Mouse (Mus musculus) forebrain, embryonic 13.5 days (tissue): ENCODE data around the gene Zcchc14. TPM values are rescaled to one million over a fixed set of nuclear protein-coding genes. Genes with fewer than 3 reads are reported as not detected.

ENCODE experiments used
- ATAC-seq: fragments of 200-750 bp; cut with Nextera tagmentation; 2 replicates; pipeline ENCODE4 v1.8.0; 2017
- H3K27ac ChIP-seq: fragments of 300-500 bp; sonication (generic); 2 replicates; pipeline ENCODE4 v1.5.1; 2015; ENCODE audit warnings: inconsistent platforms, mild to moderate bottlenecking, moderate library complexity
- H3K27me3 ChIP-seq: fragments of 300-500 bp; sonication (generic); 2 replicates; pipeline ENCODE4 v1.6.1; 2015; ENCODE audit warnings: mild to moderate bottlenecking, inconsistent platforms
- H3K36me3 ChIP-seq: fragments of 300-500 bp; sonication (generic); 2 replicates; pipeline ENCODE4 v1.6.1; 2015; ENCODE audit warnings: mild to moderate bottlenecking, inconsistent platforms; ENCODE audit not compliant: poor library complexity, severe bottlenecking
- H3K4me1 ChIP-seq: fragments of 300-500 bp; sonication (generic); 2 replicates; pipeline ENCODE4 v1.6.1; 2015; ENCODE audit warnings: inconsistent platforms
- H3K4me2 ChIP-seq: fragments of 300-500 bp; sonication (generic); 2 replicates; pipeline ENCODE4 v1.6.1; 2015; ENCODE audit warnings: inconsistent platforms, mild to moderate bottlenecking, moderate library complexity
- H3K4me3 ChIP-seq: fragments of 300-500 bp; sonication (generic); 2 replicates; pipeline ENCODE4 v1.5.1; 2015; ENCODE audit warnings: mild to moderate bottlenecking, inconsistent platforms
- H3K9ac ChIP-seq: fragments of 300-500 bp; sonication (generic); 2 replicates; pipeline ENCODE4 v1.6.1; 2015; ENCODE audit warnings: mild to moderate bottlenecking, inconsistent platforms
- H3K9me3 ChIP-seq: fragments of 300-500 bp; sonication (generic); replicated peaks from 2 replicates; pipeline ENCODE4 v1.6.1; 2016; ENCODE audit warnings: inconsistent platforms
- WGBS: fragments of 180-500 bp; shearing (Covaris S2); methylation state at CpG from one replicate; pipeline ENCODE4 v1.1.7; 2015; 5-methylcytosine and 5-hydroxymethylcytosine counted together
- polyA plus RNA-seq: library from polyadenylated mRNA; unstranded; fragments of >200 nt; fragmentation: Nextera tagmentation; extraction: Ambion mirVana; gene quantifications from 2 replicates; pipeline ENCODE4 v1.2.1, GENCODE M21; 2015

Gene Zcchc14
- polyA plus RNA-seq, 1 experiment from 2014 or later: 30.0 TPM

- Histone ChIP-seq H3K27me3 (0 out of 2 replicates have a peak, but pooled peaks cover 4% of the 10 kb centered on the region), H3K4me1 (peaks cover 10% of the 10 kb centered on the region), H3K27ac (no peak overlapping the region), H3K36me3 (no peaks in the 10 kb centered on the region), H3K9me3 (no peaks in the 10 kb centered on the region), H3K9ac (no peak overlapping the region), H3K4me2 (no peak overlapping the region), H3K4me3 (no peak overlapping the region)
- no peak for ATAC-seq
- WGBS: 87% methylated on average over 18 of the region's 18 CpGs
These were observed 9.1 kb upstream of the Zcchc14 start for GRCm38 (mm10) chr8:121661631-121662357.

DNA sequence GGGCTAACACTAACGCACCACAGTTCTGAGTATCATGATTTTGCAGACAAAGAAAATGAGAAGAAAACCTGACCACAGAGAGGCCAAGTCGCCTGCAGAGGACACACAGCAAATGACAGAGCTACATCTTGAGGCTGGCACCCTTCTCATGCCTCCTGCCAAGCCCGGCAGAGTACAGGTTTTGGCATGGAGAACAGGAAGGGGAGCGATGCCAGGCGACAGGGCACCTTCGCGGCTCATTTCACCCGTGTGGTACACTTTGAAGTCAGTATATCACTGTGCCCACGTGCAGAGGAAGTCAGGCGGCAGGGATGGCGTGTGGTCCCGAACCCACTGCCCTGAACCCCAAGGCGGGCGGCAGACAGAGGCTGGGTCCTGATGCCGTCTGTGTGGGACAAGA lies 7.9 kb upstream of the Zcchc14 start:
- no peak for ATAC-seq
- no peaks in the 10 kb centered on the region for H3K9me3 ChIP-seq
- 0 out of 2 replicates have a peak, but pooled peaks cover 4% of the 10 kb centered on the region for H3K27me3 ChIP-seq
- H3K4me1 ChIP-seq: peaks cover 8% of the 10 kb centered on the region
- H3K9ac ChIP-seq: no peak overlapping the region
- no peak overlapping the region for H3K4me2 ChIP-seq
- no peak overlapping the region for H3K4me3 ChIP-seq
- no peak overlapping the region; the same call in 1 of the 2 replicates for H3K27ac ChIP-seq
- WGBS: 73% methylated on average over 15 of the region's 15 CpGs
- H3K36me3 ChIP-seq: no peaks in the 10 kb centered on the region

DNA sequence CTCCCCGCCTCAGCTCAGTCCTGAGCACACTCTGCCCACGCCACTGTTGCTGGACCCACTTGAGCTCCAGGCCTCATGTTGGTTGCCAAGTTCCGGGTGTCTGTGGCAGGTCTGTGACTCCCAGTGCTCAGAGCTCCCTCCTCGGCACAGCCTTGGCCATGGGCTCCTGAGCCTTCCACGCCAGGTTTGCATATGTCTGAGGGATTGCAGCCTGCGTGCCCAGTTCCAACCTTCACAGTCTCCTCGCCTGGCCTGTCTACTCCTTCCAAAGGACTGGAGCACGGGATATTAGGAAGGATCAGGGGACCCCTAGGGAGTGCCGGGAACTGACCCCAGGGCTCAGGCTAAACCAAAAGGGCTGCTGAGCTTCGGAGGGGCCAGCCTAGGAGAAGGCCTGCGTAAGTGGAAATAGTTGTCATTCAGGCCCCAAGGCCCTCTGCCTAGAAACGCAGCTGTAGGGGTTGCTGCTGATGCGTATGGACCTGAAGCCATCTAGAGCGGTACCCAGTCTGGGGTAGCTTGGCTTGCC lies 2.3 kb upstream of the Zcchc14 start:
- Histone ChIP-seq H3K36me3 (peaks cover 7% of the 10 kb centered on the region; the same call in 1 of the 2 replicates), H3K27me3 (no peaks in the 10 kb centered on the region), H3K9me3 (no peaks in the 10 kb centered on the region), H3K9ac (peak overlapping the region; percentile 90), H3K4me3 (no peak overlapping the region), H3K4me2 (0 out of 2 replicates have a peak overlapping the region, but pooled peaks have one; percentile 87), H3K4me1 (peaks cover 29% of the 10 kb centered on the region), H3K27ac (no peak overlapping the region; the same call in 1 of the 2 replicates)
- no peak for ATAC-seq
- 76% methylated on average over 14 of the region's 14 CpGs for WGBS

- peaks cover 38% of the 10 kb centered on the region for H3K4me1 ChIP-seq
- peak overlapping the region; percentile 87 for H3K4me2 ChIP-seq
- ATAC-seq: no peak
- H3K36me3 ChIP-seq: peaks cover 10% of the 10 kb centered on the region; the same call in 1 of the 2 replicates
- WGBS: 81% methylated on average over 4 of the region's 4 CpGs
- no peaks in the 10 kb centered on the region for H3K9me3 ChIP-seq
- H3K4me3 ChIP-seq: peak overlapping the region; percentile 93
- H3K27ac ChIP-seq: peak overlapping the region; percentile 99
- no peaks in the 10 kb centered on the region for H3K27me3 ChIP-seq
- peak overlapping the region; percentile 90 for H3K9ac ChIP-seq
These were observed 1.4 kb upstream of the Zcchc14 start for GRCm38 (mm10) chr8:121654131-121654530.

GRCm38 (mm10) chr8:121653340-121654019 lies 779 bp upstream of the Zcchc14 start:
- ATAC-seq: peak; percentile 52
- Histone ChIP-seq H3K27me3 (no peaks in the 10 kb centered on the region), H3K27ac (peak overlapping the region; percentile 99), H3K4me2 (peak overlapping the region; percentile 87), H3K36me3 (peaks cover 10% of the 10 kb centered on the region; the same call in 1 of the 2 replicates), H3K9ac (peak overlapping the region; percentile 90), H3K4me3 (peak overlapping the region; percentile 93), H3K9me3 (no peaks in the 10 kb centered on the region), H3K4me1 (peaks cover 44% of the 10 kb centered on the region)
- 2% methylated on average over 31 of the region's 31 CpGs for WGBS

DNA sequence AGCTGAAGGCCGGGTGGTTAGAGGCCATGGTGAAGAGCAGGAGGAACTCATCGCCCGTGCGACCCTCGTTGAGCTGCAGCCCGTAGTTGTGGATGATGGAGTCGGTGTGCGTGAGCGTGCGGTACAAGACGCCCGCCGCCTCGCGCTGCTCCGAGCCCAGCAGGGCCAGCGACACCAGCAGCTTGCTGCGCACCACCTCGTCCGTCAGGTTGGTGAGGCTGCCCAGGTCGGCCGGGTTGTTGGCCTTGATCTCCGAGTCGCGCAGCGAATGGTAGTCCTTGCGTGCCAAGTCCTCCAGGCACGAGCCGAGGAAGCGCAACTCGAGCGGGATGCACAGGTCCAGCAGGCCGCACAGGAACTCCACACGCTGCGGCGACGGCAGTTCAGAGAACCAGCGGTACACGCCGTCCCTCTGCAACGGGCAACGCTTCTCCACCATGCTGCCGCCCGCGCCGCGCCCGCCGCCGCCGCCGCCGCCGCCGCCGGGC lies 783 bp downstream of the Zcchc14 start:
- peak overlapping the region; percentile 99 for H3K4me2 ChIP-seq
- ATAC-seq: no peak
- H3K27me3 ChIP-seq: no peaks in the 10 kb centered on the region
- WGBS: 1% methylated on average over 41 of the region's 56 CpGs
- H3K27ac ChIP-seq: peak overlapping the region; percentile 71
- H3K9ac ChIP-seq: peak overlapping the region; percentile 93
- peaks cover 60% of the 10 kb centered on the region for H3K4me1 ChIP-seq
- peak overlapping the region; percentile 93 for H3K4me3 ChIP-seq
- H3K36me3 ChIP-seq: peaks cover 10% of the 10 kb centered on the region; the same call in 1 of the 2 replicates
- H3K9me3 ChIP-seq: no peaks in the 10 kb centered on the region

DNA sequence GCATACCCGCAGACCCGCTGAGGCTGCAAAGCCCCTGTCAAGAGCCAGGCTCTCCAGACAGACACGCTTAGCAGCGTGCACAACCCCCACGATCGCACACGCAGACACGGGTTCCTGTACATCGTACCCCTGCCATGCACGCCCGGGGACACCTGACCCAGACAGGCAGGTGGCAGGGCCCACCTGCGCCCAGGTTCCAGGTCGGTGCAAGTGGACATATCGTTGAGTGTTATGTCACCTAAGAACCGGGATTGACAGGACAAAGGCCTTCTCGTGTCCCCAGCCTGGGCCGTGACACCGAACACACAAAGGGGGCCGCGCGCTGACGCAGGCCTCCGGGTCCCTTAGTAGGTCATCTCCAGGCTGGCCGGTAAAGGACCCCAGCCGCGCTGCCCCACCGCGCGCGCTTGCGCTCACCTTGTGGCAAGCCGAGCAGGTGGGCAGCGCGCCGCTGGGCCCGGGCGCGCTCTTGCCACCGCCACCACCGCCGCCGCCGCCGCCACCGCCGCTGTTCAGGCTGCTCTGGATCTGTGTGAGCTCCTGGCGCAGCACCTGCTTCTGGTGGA lies 1.3 kb downstream of the Zcchc14 start:
- ATAC-seq: no peak
- 10% methylated on average over 47 of the region's 47 CpGs for WGBS
- peaks cover 64% of the 10 kb centered on the region for H3K4me1 ChIP-seq
- H3K27ac ChIP-seq: peak overlapping the region; percentile 71
- peak overlapping the region; percentile 93 for H3K4me3 ChIP-seq
- peak overlapping the region; percentile 93 for H3K9ac ChIP-seq
- no peaks in the 10 kb centered on the region for H3K9me3 ChIP-seq
- peak overlapping the region; percentile 99 for H3K4me2 ChIP-seq
- H3K27me3 ChIP-seq: no peaks in the 10 kb centered on the region
- H3K36me3 ChIP-seq: peaks cover 10% of the 10 kb centered on the region; the same call in 1 of the 2 replicates

DNA sequence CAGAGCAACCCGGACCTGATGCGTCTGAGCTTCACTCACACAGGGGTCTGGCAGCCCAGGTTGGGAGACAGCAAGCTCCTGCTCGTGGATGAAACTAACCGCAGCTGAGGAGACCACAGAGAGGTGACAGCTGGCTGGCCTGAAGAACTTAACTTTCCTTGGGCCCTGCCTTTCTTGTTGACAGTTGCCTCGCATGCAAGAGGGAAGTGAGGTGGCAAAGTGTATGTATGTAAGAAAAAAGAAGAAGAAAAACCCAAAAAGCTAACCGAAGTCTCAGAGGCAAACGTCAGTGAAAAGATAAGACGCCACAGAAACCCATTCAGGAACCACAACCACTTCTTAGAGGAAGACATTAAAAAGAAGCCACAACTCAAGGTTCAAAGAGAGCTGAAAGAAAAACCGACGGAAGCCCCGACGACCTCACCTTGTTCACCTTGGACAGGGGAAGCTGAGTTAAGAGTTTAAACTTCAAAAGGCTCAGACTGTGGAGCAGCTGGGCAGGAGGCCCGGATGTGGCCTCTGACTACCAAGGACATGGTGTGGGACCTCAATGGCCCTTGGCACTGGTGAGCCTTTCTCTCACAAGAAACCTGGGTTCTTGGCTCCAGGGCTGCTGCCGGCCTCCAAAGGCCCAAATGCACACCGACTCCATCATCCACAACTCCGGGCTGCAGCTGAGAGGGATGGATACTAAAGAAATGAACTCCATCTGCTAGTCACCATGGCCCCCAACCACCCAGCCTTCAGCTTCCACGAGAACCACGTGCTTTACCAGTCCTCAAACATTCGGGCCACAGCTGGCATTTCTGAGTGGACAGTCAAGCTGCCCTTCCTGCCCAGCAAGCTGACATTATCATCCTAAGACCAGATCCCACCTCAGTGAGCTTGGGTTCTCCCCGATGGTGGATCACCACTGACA lies 2.1 kb downstream of the Zcchc14 start:
- peaks cover 10% of the 10 kb centered on the region; the same call in 1 of the 2 replicates for H3K36me3 ChIP-seq
- WGBS: 66% methylated on average over 20 of the region's 20 CpGs
- H3K9ac ChIP-seq: peak overlapping the region; percentile 93
- peak overlapping the region; percentile 93 for H3K4me3 ChIP-seq
- no peak overlapping the region for H3K27ac ChIP-seq
- no peaks in the 10 kb centered on the region for H3K9me3 ChIP-seq
- ATAC-seq: no peak
- H3K4me1 ChIP-seq: peaks cover 71% of the 10 kb centered on the region
- H3K4me2 ChIP-seq: peak overlapping the region; percentile 99
- H3K27me3 ChIP-seq: no peaks in the 10 kb centered on the region

GRCm38 (mm10) chr8:121649904-121650303 lies 2.8 kb downstream of the Zcchc14 start:
- no peak for ATAC-seq
- H3K9ac ChIP-seq: peak overlapping the region; percentile 93
- H3K27ac ChIP-seq: no peak overlapping the region
- no peaks in the 10 kb centered on the region for H3K9me3 ChIP-seq
- H3K36me3 ChIP-seq: peaks cover 10% of the 10 kb centered on the region; the same call in 1 of the 2 replicates
- H3K27me3 ChIP-seq: no peaks in the 10 kb centered on the region
- 36% methylated on average over 10 of the region's 10 CpGs for WGBS
- peak overlapping the region; percentile 93 for H3K4me3 ChIP-seq
- H3K4me2 ChIP-seq: peak overlapping the region; percentile 99
- H3K4me1 ChIP-seq: peaks cover 77% of the 10 kb centered on the region

- Histone ChIP-seq H3K4me1 (peaks cover 77% of the 10 kb centered on the region), H3K9me3 (no peaks in the 10 kb centered on the region), H3K4me2 (peak overlapping the region; percentile 99), H3K36me3 (peaks cover 10% of the 10 kb centered on the region; the same call in 1 of the 2 replicates), H3K27ac (no peak overlapping the region), H3K27me3 (no peaks in the 10 kb centered on the region), H3K9ac (peak overlapping the region; percentile 93), H3K4me3 (peak overlapping the region; percentile 93)
- no peak for ATAC-seq
- 76% methylated on average over 5 of the region's 5 CpGs for WGBS
These were observed 3.3 kb downstream of the Zcchc14 start for GRCm38 (mm10) chr8:121649423-121649822.

DNA sequence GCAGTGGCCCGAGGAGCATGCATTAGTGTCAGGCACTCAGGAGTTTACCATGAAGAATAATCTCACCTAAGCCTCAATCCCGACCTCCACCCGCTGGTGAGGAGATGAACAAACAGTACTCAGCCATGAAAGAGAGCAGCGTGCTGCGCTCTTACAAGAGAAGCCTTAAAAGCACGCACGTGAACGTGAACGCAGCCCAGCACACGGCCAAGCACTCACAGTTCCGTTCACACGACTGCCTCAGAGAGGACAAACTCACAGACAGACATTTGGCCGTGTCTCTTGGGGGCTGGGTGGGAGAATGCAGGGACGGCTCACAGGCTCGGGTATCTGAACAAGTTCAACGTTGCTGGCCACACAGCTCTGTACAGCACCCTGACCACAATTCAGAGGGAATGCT lies 4.2 kb downstream of the Zcchc14 start:
- no peaks in the 10 kb centered on the region for H3K9me3 ChIP-seq
- 74% methylated on average over 16 of the region's 16 CpGs for WGBS
- peak overlapping the region; percentile 99 for H3K4me2 ChIP-seq
- ATAC-seq: no peak
- H3K4me1 ChIP-seq: peaks cover 77% of the 10 kb centered on the region
- H3K27ac ChIP-seq: no peak overlapping the region
- H3K36me3 ChIP-seq: peaks cover 10% of the 10 kb centered on the region; the same call in 1 of the 2 replicates
- no peaks in the 10 kb centered on the region for H3K27me3 ChIP-seq
- H3K4me3 ChIP-seq: peak overlapping the region; percentile 15
- peak overlapping the region; percentile 23; the same call in 1 of the 2 replicates for H3K9ac ChIP-seq
